Mouse (Mus musculus) spleen, adult 2 months (tissue): Measurements from ENCODE around the gene Pknox2. TPM values are rescaled to one million over a fixed set of nuclear protein-coding genes. Genes with fewer than 3 reads are reported as not detected.

Experiments used
- DNase-seq, 2 experiments: peaks; one replicate each; pipeline versions ENCODE4 v3.0.0 to v3.0.0-alpha.2; 2012 to 2021; ENCODE audit warnings: low spot score in 2 of 2, low read depth in 1 of 2
- H3K27ac ChIP-seq: fragments of 200-500 bp; 2 replicates; pipeline ENCODE4 v1.5.1; 2012; ENCODE audit warnings: low read length, inconsistent platforms; ENCODE audit not compliant: insufficient read depth
- H3K27me3 ChIP-seq: fragments of 200-500 bp; 2 replicates; pipeline ENCODE4 v1.6.1; 2012; ENCODE audit warnings: mild to moderate bottlenecking, moderate library complexity, low read length, inconsistent platforms; ENCODE audit not compliant: control insufficient read depth, insufficient read depth
- H3K36me3 ChIP-seq: fragments of 200-500 bp; 2 replicates; pipeline ENCODE4 v1.6.1; 2012; ENCODE audit warnings: mild to moderate bottlenecking, low read length, inconsistent platforms; ENCODE audit not compliant: control insufficient read depth, insufficient read depth
- H3K4me1 ChIP-seq: fragments of 200-500 bp; 2 replicates; pipeline ENCODE4 v1.6.1; 2011; ENCODE audit warnings: inconsistent platforms; ENCODE audit not compliant: control insufficient read depth, insufficient read depth, insufficient read length
- H3K4me3 ChIP-seq: fragments of 200-500 bp; 2 replicates; pipeline ENCODE4 v1.5.1; 2011; ENCODE audit warnings: mild to moderate bottlenecking, inconsistent platforms; ENCODE audit not compliant: insufficient read depth, insufficient read length; ENCODE audit errors: extremely low read depth
- CTCF ChIP-seq: fragments of 200-500 bp; IDR thresholded peaks from 2 replicates; pipeline ENCODE4 v1.5.1; 2011; ENCODE audit warnings: mild to moderate bottlenecking, inconsistent platforms; ENCODE audit not compliant: insufficient read depth, insufficient read length, insufficient replicate concordance; ENCODE audit errors: extremely low read depth
- POLR2A ChIP-seq: fragments of 200-500 bp; IDR thresholded peaks from 2 replicates; pipeline ENCODE4 v1.6.1; 2011; ENCODE audit warnings: low read depth, low read length, inconsistent platforms
- WGBS: fragments of 180-500 bp; shearing (Covaris S2); methylation state at CpG from one replicate; pipeline ENCODE4 v1.1.7; 2018; 5-methylcytosine and 5-hydroxymethylcytosine counted together
- polyA plus RNA-seq: library from polyadenylated mRNA; depleted of rRNA; stranded (reverse); fragments of >200 nt; gene quantifications from 2 replicates; pipeline ENCODE4 v1.2.3, GENCODE M21; 2012

Gene Pknox2
- polyA plus RNA-seq, 1 experiment = 2.9 TPM

- no peaks in the 10 kb centered on the region for H3K4me1 ChIP-seq
- no peak overlapping the region for H3K4me3 ChIP-seq
- DNase-seq = no peak
- H3K36me3 ChIP-seq = no peaks in the 10 kb centered on the region
- no peaks in the 10 kb centered on the region for H3K27me3 ChIP-seq
- no peak overlapping the region for H3K27ac ChIP-seq
- WGBS = 80% methylated on average over 11 of the region's 11 CpGs
- no peak for TF ChIP-seq POLR2A
- TF ChIP-seq CTCF = no peak
These were observed 173.6 kb downstream of the Pknox2 start for GRCm38 (mm10) chr9:36973486-36974227.

- Histone ChIP-seq H3K4me1 (no peaks in the 10 kb centered on the region), H3K27ac (no peak overlapping the region), H3K36me3 (no peaks in the 10 kb centered on the region), H3K27me3 (no peaks in the 10 kb centered on the region), H3K4me3 (no peak overlapping the region)
- DNase-seq = no peak
- TF ChIP-seq CTCF = no peak
- TF ChIP-seq POLR2A = no peak
- WGBS = 64% methylated on average over 3 of the region's 3 CpGs
These were observed 175.1 kb downstream of the Pknox2 start for GRCm38 (mm10) chr9:36972089-36972488.

GRCm38 (mm10) chr9:36971066-36971465, 176.1 kb downstream of the Pknox2 start:
- H3K4me3 ChIP-seq = no peak overlapping the region
- DNase-seq = no peak
- TF ChIP-seq CTCF = no peak
- TF ChIP-seq POLR2A = no peak
- no peak overlapping the region for H3K27ac ChIP-seq
- no peaks in the 10 kb centered on the region for H3K4me1 ChIP-seq
- no peaks in the 10 kb centered on the region for H3K36me3 ChIP-seq
- WGBS = 27% methylated on average over 3 of the region's 3 CpGs
- H3K27me3 ChIP-seq = no peaks in the 10 kb centered on the region

GRCm38 (mm10) chr9:36970651-36971050, 176.6 kb downstream of the Pknox2 start:
- Histone ChIP-seq H3K4me1 (no peaks in the 10 kb centered on the region), H3K36me3 (no peaks in the 10 kb centered on the region), H3K27me3 (no peaks in the 10 kb centered on the region), H3K4me3 (no peak overlapping the region), H3K27ac (no peak overlapping the region)
- TF ChIP-seq CTCF (peak; percentile 29; the same call in 1 of the 2 replicates), POLR2A (no peak)
- WGBS = 11% methylated on average over 5 of the region's 5 CpGs
- peak; percentile 23 to 59 for DNase-seq

- no peak overlapping the region for H3K27ac ChIP-seq
- H3K36me3 ChIP-seq = no peaks in the 10 kb centered on the region
- TF ChIP-seq POLR2A (no peak), CTCF (no peak)
- H3K4me1 ChIP-seq = no peaks in the 10 kb centered on the region
- no peaks in the 10 kb centered on the region for H3K27me3 ChIP-seq
- no peak overlapping the region for H3K4me3 ChIP-seq
- WGBS = 87% methylated on average over 1 of the region's 1 CpGs
- DNase-seq = no peak
These were observed 178.1 kb downstream of the Pknox2 start for GRCm38 (mm10) chr9:36969131-36969530.

- WGBS = 49% methylated on average over 7 of the region's 7 CpGs
- no peaks in the 10 kb centered on the region for H3K4me1 ChIP-seq
- no peak overlapping the region for H3K27ac ChIP-seq
- H3K27me3 ChIP-seq = no peaks in the 10 kb centered on the region
- TF ChIP-seq POLR2A (no peak), CTCF (peak; percentile 32; the same call in 1 of the 2 replicates)
- no peaks in the 10 kb centered on the region for H3K36me3 ChIP-seq
- H3K4me3 ChIP-seq = no peak overlapping the region
- peak in 1 of 2 experiments; percentile 6 for DNase-seq
These were observed 178.5 kb downstream of the Pknox2 start for GRCm38 (mm10) chr9:36968713-36969112.

- TF ChIP-seq POLR2A (no peak), CTCF (no peak)
- no peak overlapping the region for H3K4me3 ChIP-seq
- 81% methylated on average over 7 of the region's 7 CpGs for WGBS
- DNase-seq = no peak
- no peaks in the 10 kb centered on the region for H3K36me3 ChIP-seq
- no peaks in the 10 kb centered on the region for H3K27me3 ChIP-seq
- no peak overlapping the region for H3K27ac ChIP-seq
- no peaks in the 10 kb centered on the region for H3K4me1 ChIP-seq
These were observed 179.0 kb downstream of the Pknox2 start for GRCm38 (mm10) chr9:36968236-36968635.
